Mouse (Mus musculus): ENCODE results near the gene Etv2.

Gene Etv2

GRCm38 (mm10) chr7:30588676-30589434 is 46.8 kb downstream of the Etv2 start, which contains the start of gene Kmt2b:
Gene Kmt2b, minus strand, starts transcription at chr7:30588726.
- peak; percentile 98 for DNase-seq (ENCODE audit: low read depth, low spot score)

- DNase-seq (ENCODE audit: low read depth, low spot score): no peak
Measured at GRCm38 (mm10) chr7:30587842-30588667, 47.6 kb downstream of the Etv2 start.

GRCm38 (mm10) chr7:30586455-30587020 is 49.1 kb downstream of the Etv2 start:
- no peak for DNase-seq (ENCODE audit: low read depth, low spot score)

- no peak for DNase-seq (ENCODE audit: low read depth, low spot score)
Measured at GRCm38 (mm10) chr7:30585170-30585569, 50.5 kb downstream of the Etv2 start.

- no peak for DNase-seq (ENCODE audit: low read depth, low spot score)
Measured at GRCm38 (mm10) chr7:30584339-30584738, 51.3 kb downstream of the Etv2 start.

All from mesoderm, embryonic 11.5 days (tissue).